Mouse (Mus musculus): Measurements from ENCODE around the gene Zbtb12. TPM values are rescaled to one million over a fixed set of nuclear protein-coding genes. Genes with fewer than 3 reads are reported as not detected.

The Zbtb12 gene
- total and polyA plus RNA-seq, 2 experiments from 2014 or later = 8.1 to 39.1 TPM

DNA sequence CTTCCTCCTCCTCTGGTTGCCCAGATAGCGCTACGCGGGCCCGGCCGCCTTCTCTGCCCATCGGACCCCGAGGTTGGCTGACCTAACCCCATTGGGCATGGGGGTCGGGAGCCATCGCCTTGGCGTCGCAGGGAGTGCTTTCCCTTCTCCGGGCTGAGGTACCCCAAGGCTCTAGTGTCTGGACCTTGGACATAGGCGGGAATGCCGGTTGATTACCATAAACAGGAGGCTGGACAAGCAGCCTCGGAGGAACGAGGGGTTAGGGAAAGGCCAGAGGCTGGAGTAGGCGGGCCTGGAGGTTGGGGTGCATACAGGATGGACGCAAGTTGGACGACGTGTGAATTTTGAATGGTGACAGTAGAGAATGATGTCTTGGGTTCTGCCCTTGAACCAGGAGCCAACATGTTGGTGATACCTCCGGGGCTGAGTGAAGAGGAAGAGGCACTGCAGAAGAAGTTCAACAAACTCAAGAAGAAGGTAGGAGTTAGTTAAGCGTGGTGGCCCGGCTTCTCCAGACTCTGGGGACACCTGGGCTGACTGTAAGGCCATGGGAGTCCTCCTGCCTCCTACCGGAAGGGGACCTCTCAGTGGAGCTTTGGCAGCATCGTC, 28.7 kb upstream of the Zbtb12 start:
- peak overlapping the region; percentile 55 for H3K27ac ChIP-seq (ENCODE audit: low read depth, low read length)
- 2% methylated on average over 25 of the region's 25 CpGs for WGBS
- peak overlapping the region; percentile 97 for H3K4me3 ChIP-seq (ENCODE audit: low read depth, low read length)
- DNase-seq (ENCODE audit: low spot score) = no peak
- peaks cover 10% of the 10 kb centered on the region for H3K4me1 ChIP-seq (ENCODE audit: insufficient read depth, low read length)
- peak; percentile 36; the same call in 1 of the 2 replicates for ATAC-seq (ENCODE audit: low FRiP score)
- peak overlapping the region; percentile 93 for H3K9ac ChIP-seq (replicated peaks; ENCODE audit: low read length, poor library complexity, severe bottlenecking)
- H3K4me2 ChIP-seq (ENCODE audit: low read depth, low read length, poor library complexity, severe bottlenecking) = peak overlapping the region; percentile 94
- H3K9me3 ChIP-seq (ENCODE audit: low read length) = no peaks in the 10 kb centered on the region
- H3K36me3 ChIP-seq (ENCODE audit: insufficient read depth, low read length) = peaks cover 56% of the 10 kb centered on the region
- no peak for TF ChIP-seq CTCF (IDR thresholded peaks at IDR 0.05)
- no peaks in the 10 kb centered on the region for H3K27me3 ChIP-seq (ENCODE audit: insufficient read depth, low read length)

DNA sequence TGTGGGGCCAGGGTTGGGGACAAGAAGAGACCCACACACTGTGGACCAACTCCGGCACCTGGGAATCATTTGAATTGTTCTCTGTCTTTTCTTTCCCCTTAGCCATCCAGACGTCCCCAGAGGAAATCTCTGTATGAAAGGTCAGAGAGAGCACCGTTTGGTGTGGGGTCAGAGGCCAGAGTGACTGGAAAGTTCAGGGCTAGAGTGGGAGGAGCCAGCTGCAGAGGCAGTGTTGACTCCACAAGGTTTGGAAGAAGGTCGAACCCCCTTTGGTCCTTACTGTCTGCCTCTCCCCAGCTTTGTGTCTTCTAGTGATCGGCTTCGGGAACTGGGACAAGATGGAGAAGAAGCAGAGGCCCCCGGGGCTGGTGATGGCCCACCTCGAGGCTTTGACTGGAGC, 25.8 kb upstream of the Zbtb12 start:
- WGBS = 79% methylated on average over 8 of the region's 8 CpGs
- H3K27ac ChIP-seq (ENCODE audit: low read depth, low read length) = no peak overlapping the region
- H3K27me3 ChIP-seq (ENCODE audit: insufficient read depth, low read length) = no peaks in the 10 kb centered on the region
- no peak for TF ChIP-seq CTCF (IDR thresholded peaks at IDR 0.05)
- H3K9me3 ChIP-seq (ENCODE audit: low read length) = no peaks in the 10 kb centered on the region
- H3K36me3 ChIP-seq (ENCODE audit: insufficient read depth, low read length) = peaks cover 35% of the 10 kb centered on the region
- DNase-seq (ENCODE audit: low spot score) = no peak
- ATAC-seq (ENCODE audit: low FRiP score) = no peak
- no peak overlapping the region for H3K9ac ChIP-seq (replicated peaks; ENCODE audit: low read length, poor library complexity, severe bottlenecking)
- peaks cover 10% of the 10 kb centered on the region for H3K4me1 ChIP-seq (ENCODE audit: insufficient read depth, low read length)
- no peak overlapping the region for H3K4me2 ChIP-seq (ENCODE audit: low read depth, low read length, poor library complexity, severe bottlenecking)
- no peak overlapping the region for H3K4me3 ChIP-seq (ENCODE audit: low read depth, low read length)

DNA sequence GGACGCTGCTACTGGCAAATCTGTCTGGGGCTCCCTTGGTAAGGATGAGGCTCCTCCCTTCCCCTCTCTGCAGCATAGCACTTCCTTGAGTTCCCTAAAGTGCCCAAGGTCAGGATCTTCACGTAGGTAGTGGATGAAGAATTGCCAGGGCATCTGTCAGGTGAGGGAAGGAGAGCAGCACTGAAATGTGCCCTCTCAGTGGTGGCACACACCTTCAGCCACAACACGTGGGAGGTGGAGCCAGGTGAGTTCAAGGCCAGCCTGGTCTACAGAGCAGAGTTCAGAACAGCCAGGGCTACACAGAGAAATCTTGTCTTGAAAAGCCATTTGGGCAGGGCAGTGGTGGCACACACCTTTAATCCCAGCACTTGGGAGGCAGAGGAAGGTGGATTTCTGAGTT, 24.5 kb upstream of the Zbtb12 start:
- Histone ChIP-seq H3K9ac (replicated peaks; ENCODE audit: low read length, poor library complexity, severe bottlenecking) (no peak overlapping the region), H3K36me3 (ENCODE audit: insufficient read depth, low read length) (peaks cover 35% of the 10 kb centered on the region), H3K9me3 (ENCODE audit: low read length) (no peaks in the 10 kb centered on the region), H3K27me3 (ENCODE audit: insufficient read depth, low read length) (no peaks in the 10 kb centered on the region), H3K4me1 (ENCODE audit: insufficient read depth, low read length) (peaks cover 6% of the 10 kb centered on the region; the same call in 1 of the 2 replicates), H3K4me2 (ENCODE audit: low read depth, low read length, poor library complexity, severe bottlenecking) (no peak overlapping the region), H3K4me3 (ENCODE audit: low read depth, low read length) (no peak overlapping the region), H3K27ac (ENCODE audit: low read depth, low read length) (no peak overlapping the region)
- DNase-seq (ENCODE audit: low spot score) (no peak), ATAC-seq (ENCODE audit: low FRiP score) (no peak)
- TF ChIP-seq CTCF (IDR thresholded peaks at IDR 0.05) = no peak
- WGBS = 84% methylated on average over 3 of the region's 3 CpGs

DNA sequence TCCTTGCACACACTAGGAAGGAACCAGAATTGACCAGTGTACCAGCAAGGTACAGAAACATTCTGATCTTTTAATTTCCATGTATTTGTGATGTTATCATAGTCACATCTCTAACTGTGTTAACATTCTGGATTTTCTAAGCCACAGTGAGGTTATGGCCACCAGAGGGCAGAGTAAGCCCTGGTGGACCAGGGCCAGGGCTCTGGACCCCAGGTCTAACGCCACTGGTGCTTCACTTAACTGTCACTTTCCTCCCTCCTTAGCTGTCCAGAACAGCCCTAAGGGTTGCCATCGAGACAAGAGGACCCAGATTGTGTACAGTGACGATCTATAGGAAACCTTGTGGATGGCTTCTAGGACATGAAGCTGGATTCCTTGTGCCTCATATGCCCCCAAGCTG, 23.5 kb upstream of the Zbtb12 start:
- peak; percentile 81 for TF ChIP-seq CTCF (IDR thresholded peaks at IDR 0.05)
- WGBS = 33% methylated on average over 3 of the region's 3 CpGs

DNA sequence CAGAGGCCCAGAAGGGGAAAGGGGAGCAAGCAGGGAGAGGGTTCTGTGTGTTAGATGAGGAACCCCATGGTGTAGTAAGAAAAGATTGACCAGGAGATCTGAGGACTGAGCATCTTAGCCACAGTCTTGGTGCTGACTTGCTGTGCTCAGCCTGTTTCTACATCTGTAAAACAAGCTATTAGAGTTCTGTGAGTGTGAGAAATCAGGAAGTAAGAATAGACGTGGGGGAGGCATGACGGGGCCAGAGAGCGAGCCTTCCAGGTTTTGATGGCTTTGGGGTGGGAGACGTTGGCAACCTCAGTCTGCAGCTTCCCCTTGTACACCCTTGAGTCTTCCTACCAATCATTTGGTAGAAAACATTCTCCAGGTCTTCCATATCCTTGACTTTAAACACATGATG, 20.6 kb upstream of the Zbtb12 start:
- DNase-seq (ENCODE audit: low spot score) = no peak
- Histone ChIP-seq H3K27me3 (ENCODE audit: insufficient read depth, low read length) (no peaks in the 10 kb centered on the region), H3K4me1 (ENCODE audit: insufficient read depth, low read length) (no peaks in the 10 kb centered on the region), H3K4me3 (ENCODE audit: low read depth, low read length) (no peak overlapping the region), H3K9me3 (ENCODE audit: low read length) (no peaks in the 10 kb centered on the region), H3K27ac (ENCODE audit: low read depth, low read length) (no peak overlapping the region), H3K9ac (replicated peaks; ENCODE audit: low read length, poor library complexity, severe bottlenecking) (no peak overlapping the region), H3K4me2 (ENCODE audit: low read depth, low read length, poor library complexity, severe bottlenecking) (no peak overlapping the region), H3K36me3 (ENCODE audit: insufficient read depth, low read length) (peaks cover 22% of the 10 kb centered on the region)
- ATAC-seq (ENCODE audit: low FRiP score) = no peak
- no peak for TF ChIP-seq CTCF (IDR thresholded peaks at IDR 0.05)
- WGBS = 83% methylated on average over 4 of the region's 4 CpGs

More for the DNA sequence above, 23.5 kb upstream of the Zbtb12 start:
- Histone ChIP-seq H3K9ac (replicated peaks; ENCODE audit: low read length, poor library complexity, severe bottlenecking) (no peak overlapping the region), H3K27me3 (ENCODE audit: insufficient read depth, low read length) (no peaks in the 10 kb centered on the region), H3K27ac (ENCODE audit: low read depth, low read length) (no peak overlapping the region), H3K9me3 (ENCODE audit: low read length) (no peaks in the 10 kb centered on the region), H3K4me1 (ENCODE audit: insufficient read depth, low read length) (peaks cover 4% of the 10 kb centered on the region; the same call in 1 of the 2 replicates), H3K4me3 (ENCODE audit: low read depth, low read length) (no peak overlapping the region), H3K36me3 (ENCODE audit: insufficient read depth, low read length) (peaks cover 35% of the 10 kb centered on the region), H3K4me2 (ENCODE audit: low read depth, low read length, poor library complexity, severe bottlenecking) (no peak overlapping the region)
- DNase-seq (ENCODE audit: low spot score) (peak; percentile 45), ATAC-seq (ENCODE audit: low FRiP score) (no peak)

DNA sequence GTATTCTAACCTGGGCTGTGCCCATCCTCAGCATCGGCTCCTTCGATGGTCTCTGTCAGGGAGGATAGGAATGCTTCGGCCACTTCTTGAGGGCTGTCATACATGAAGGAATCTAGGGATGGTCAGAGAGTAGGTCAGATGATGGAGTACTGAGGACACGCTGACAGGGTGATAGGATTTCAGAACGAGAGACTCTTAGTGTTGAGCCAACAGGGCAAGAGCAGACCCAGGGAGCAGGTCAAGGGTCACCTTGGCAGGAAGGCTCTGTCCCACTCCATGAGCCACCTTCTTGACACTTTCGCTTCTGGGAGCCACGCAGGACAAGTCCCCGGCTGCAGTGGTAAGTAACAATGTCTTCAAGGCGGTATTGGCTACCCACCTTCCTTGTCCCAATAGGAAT, 18.8 kb upstream of the Zbtb12 start:
- no peaks in the 10 kb centered on the region for H3K9me3 ChIP-seq (ENCODE audit: low read length)
- H3K4me1 ChIP-seq (ENCODE audit: insufficient read depth, low read length) = no peaks in the 10 kb centered on the region
- no peak for TF ChIP-seq CTCF (IDR thresholded peaks at IDR 0.05)
- no peaks in the 10 kb centered on the region for H3K27me3 ChIP-seq (ENCODE audit: insufficient read depth, low read length)
- no peak overlapping the region for H3K4me2 ChIP-seq (ENCODE audit: low read depth, low read length, poor library complexity, severe bottlenecking)
- no peak for ATAC-seq (ENCODE audit: low FRiP score)
- peaks cover 6% of the 10 kb centered on the region for H3K36me3 ChIP-seq (ENCODE audit: insufficient read depth, low read length)
- H3K27ac ChIP-seq (ENCODE audit: low read depth, low read length) = no peak overlapping the region
- H3K9ac ChIP-seq (replicated peaks; ENCODE audit: low read length, poor library complexity, severe bottlenecking) = no peak overlapping the region
- no peak for DNase-seq (ENCODE audit: low spot score)
- 89% methylated on average over 9 of the region's 9 CpGs for WGBS
- H3K4me3 ChIP-seq (ENCODE audit: low read depth, low read length) = no peak overlapping the region
